Mouse (Mus musculus) lung, postnatal 0 days (tissue): ENCODE data around the gene Igsf8.

ENCODE experiments used
- CTCF ChIP-seq: IDR thresholded peaks from 2 replicates; pipeline ENCODE4 v1.5.1; 2016; ENCODE audit warnings: antibody characterized with exemption, mild to moderate bottlenecking
- EP300 ChIP-seq: IDR thresholded peaks from 2 replicates; pipeline ENCODE4 v1.6.1; 2016; ENCODE audit warnings: antibody characterized with exemption, mild to moderate bottlenecking, control low read depth

GRCm38 (mm10) chr1:172352453-172352852 is 91.0 kb downstream of the Igsf8 start:
- TF ChIP-seq CTCF = no peak
- TF ChIP-seq EP300 = no peak
